ENCODE assay signal across 8 mouse cellular contexts in genomic region chr6:100335506-100336144, GRCm38 (mm10). TPM values are rescaled to one million over a fixed set of nuclear protein-coding genes. Genes with fewer than 3 reads are reported as not detected.
A peak's percentile ranks its signal among the peaks of the same experiment; 100 is the strongest.
DNase-seq lines count a peak whose midpoint lies in the region.

No protein-coding gene starts in this region.

- peaks cover 29% of the 10 kb centered on the region for H3K4me1 ChIP-seq in midbrain, embryonic 10.5 days

- WGBS in midbrain, embryonic 10.5 days, result under 1% methylated on average over 18 of the region's 18 CpGs

- DNase-seq in ES-CJ7 (ENCODE audit: low read depth, low spot score), result peak; percentile 99
- DNase-seq in embryo, embryonic 10.5 days (ENCODE audit: low spot score), result peak; percentile 83
- DNase-seq in hindlimb bud, embryonic 11.5 days (ENCODE audit: extremely low spot score, low read depth, low spot score), result peak; percentile 35
- DNase-seq in midbrain, embryonic 10.5 days (ENCODE audit: low spot score), result peak; percentile 80
- DNase-seq in left cerebral cortex, postnatal 14 days (ENCODE audit: low spot score in 2 of 2), result no peak
- DNase-seq in spleen, adult 18-20 months, result no peak
- DNase-seq in adrenal gland, postnatal 4 days (ENCODE audit: low spot score in 2 of 2), result no peak
- DNase-seq in right cerebral cortex, adult 2 months (ENCODE audit: low spot score in 2 of 2), result no peak

- peak overlapping the region; percentile 45 for H3K4me3 ChIP-seq in midbrain, embryonic 10.5 days

- H3K36me3 ChIP-seq in midbrain, embryonic 10.5 days, result no peaks in the 10 kb centered on the region

- intact Hi-C loops in left cerebral cortex, postnatal 14 days (cut with DNase I), result no loop called here

- peak overlapping the region; percentile 86 for H3K27ac ChIP-seq in midbrain, embryonic 10.5 days (replicated peaks)

- no peaks in the 10 kb centered on the region for H3K9me3 ChIP-seq in midbrain, embryonic 10.5 days (replicated peaks)

- H3K27me3 ChIP-seq in midbrain, embryonic 10.5 days (ENCODE audit: low read depth, poor library complexity, severe bottlenecking), result peaks cover 88% of the 10 kb centered on the region

RNA-seq across cellular contexts. Expression of gene Rybp, which starts 48.3 kb away (rescaled TPM):
- 11.1 and 11.2 TPM in 2 replicates for polyA plus RNA-seq in midbrain, embryonic 10.5 days (2016; fragmentation: Nextera tagmentation; extraction: Ambion mirVana)
- total RNA-seq in left cerebral cortex, postnatal 14 days (2021), result 10 to 100 TPM; 53.3 to 53.8 TPM
- 10 to 100 TPM; 34.1 to 34.7 TPM for total RNA-seq in adrenal gland, postnatal 4 days (2021)

Comparison
In these comparisons a context has a peak if more than half of its experiments do, and no peak if none do; other contexts are left out.
1. DNase-seq: peak in ES-CJ7 (single experiment), embryo, embryonic 10.5 days (single experiment), hindlimb bud, embryonic 11.5 days (single experiment) and midbrain, embryonic 10.5 days (single experiment); none in left cerebral cortex, postnatal 14 days (0 of 2), spleen, adult 18-20 months (0 of 2), adrenal gland, postnatal 4 days (0 of 2) and right cerebral cortex, adult 2 months (0 of 2).